1 mouse cellular context compared by ENCODE assay signal in the genomic region with DNA sequence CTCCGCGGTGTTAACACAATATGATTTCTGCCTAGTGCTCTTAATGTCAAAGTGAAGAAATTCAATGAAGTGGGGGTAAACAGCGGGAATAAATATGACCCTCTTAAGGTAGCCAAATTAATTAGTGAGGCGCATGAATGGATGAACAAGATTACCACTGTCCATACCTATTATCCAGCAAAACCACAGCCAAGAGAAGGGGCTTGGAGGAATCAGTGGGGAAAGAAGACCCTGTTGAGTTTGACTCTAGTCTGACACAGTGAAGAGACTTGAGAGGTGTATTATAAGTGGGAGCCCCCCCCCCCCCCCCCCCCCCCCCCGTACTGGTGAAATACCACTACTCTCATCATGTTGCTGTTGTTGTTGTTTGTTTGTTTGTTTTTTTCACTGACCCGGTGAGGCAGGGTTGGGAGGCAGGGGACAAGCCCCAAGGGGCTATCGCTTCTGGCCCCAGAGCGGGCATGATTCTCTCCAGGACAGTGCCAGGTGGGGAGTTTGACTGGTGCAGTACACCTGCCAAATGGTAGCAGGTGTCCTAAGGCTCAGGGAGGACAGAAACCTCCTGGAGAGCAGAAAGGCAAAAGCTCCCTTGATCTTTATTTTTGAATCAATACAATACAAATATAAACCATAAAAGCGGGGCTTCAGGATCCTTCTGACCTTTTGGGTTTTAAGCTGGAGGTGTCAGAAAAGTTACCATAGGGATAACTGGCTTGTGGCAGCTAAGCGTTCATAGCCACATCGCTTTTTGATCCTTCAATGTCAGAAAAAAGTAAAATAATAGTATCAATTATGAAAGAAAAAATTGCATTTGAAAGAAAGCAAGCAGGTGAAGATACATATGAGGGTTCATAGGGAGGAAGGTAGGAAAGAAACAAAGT.
TF ChIP-seq lines count a peak whose summit lies in the region.

No protein-coding gene starts in this region.

TF ChIP-seq in ES-E14, 5 proteins besides CTCF, POLR2A, EP300 and RAD21:
- TF ChIP-seq ZNF384 (IDR thresholded peaks at IDR 0.05; ENCODE audit: low read depth, low read length): no peak
- TF ChIP-seq CHD2 (IDR thresholded peaks at IDR 0.05; ENCODE audit: low read depth, low read length): no peak
- TF ChIP-seq ZC3H11A (IDR thresholded peaks at IDR 0.05; ENCODE audit: borderline replicate concordance, low read depth, low read length): no peak
